Comparison of ENCODE assay signal across 8 mouse cellular contexts in the genomic region with DNA sequence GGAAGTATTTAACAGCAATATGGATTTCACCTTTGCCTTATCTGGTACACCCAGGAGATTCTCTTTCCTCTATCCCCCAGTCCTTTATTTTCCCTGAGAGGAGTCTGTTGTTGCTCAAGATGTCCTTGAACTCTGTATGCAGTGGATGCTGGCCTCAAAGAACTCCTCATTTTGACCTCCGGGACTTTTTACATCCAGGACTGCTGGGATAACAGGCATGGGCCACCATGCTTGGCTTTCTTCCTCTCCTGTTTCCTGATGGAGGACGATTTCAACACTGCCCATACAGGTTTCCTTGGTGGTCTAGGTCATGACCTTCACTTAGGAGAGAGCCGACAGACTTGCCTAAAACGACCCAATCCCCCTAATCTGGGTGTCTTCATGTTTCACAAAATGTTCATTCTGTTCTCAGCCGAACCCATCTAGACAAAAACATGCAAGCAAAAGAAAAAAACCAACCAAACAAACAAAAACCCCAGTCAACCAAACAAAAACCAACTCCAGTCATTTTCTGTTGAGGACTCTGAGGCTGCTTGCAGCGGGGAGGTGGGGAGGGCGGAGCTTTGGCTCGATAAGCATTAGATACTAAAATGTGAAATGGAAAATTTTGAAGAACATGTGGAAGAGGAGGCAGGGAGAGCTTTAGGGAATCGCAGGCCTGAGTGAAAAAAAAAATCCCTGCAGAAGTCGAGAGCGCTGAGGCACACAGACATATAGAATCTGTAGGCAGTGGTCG. TPM values are rescaled to one million over a fixed set of nuclear protein-coding genes. Genes with fewer than 3 reads are reported as not detected.
DNase-seq lines count a peak whose midpoint lies in the region; ATAC-seq and TF ChIP-seq lines count a peak whose summit lies in the region.

No protein-coding gene starts in this region.

- peaks cover 12% of the 10 kb centered on the region for H3K4me1 ChIP-seq in embryonic facial prominence, embryonic 14.5 days (ENCODE audit: control insufficient read depth, insufficient read depth, low read length)
- H3K4me1 ChIP-seq in hindbrain, embryonic 14.5 days (replicated peaks; ENCODE audit: control insufficient read depth, insufficient read depth, low read length) = peaks cover 18% of the 10 kb centered on the region
- peaks cover 16 to 17% of the 10 kb centered on the region in 2 experiments for H3K4me1 ChIP-seq in liver, embryonic 14.5 days (replicated peaks; ENCODE audit: control insufficient read depth in 2 of 2, insufficient read depth in 2 of 2, low read length in 1 of 2)

- WGBS in embryonic facial prominence, embryonic 14.5 days = 9% methylated on average over 12 of the region's 12 CpGs
- 8% methylated on average over 12 of the region's 12 CpGs for WGBS in hindbrain, embryonic 14.5 days
- 6% methylated on average over 12 of the region's 12 CpGs for WGBS in liver, embryonic 14.5 days (ENCODE audit: insufficient replicate concordance)

- H3K27me3 ChIP-seq in embryonic facial prominence, embryonic 14.5 days (replicated peaks; ENCODE audit: control insufficient read depth, insufficient read depth, low read length) = no peaks in the 10 kb centered on the region
- no peaks in the 10 kb centered on the region for H3K27me3 ChIP-seq in hindbrain, embryonic 14.5 days (ENCODE audit: control insufficient read depth, insufficient read depth, low read length)
- H3K27me3 ChIP-seq in liver, embryonic 14.5 days (ENCODE audit: control insufficient read depth, insufficient read depth, low read length) = no peaks in the 10 kb centered on the region

- no peak for DNase-seq in left cerebral cortex, adult 2 months (ENCODE audit: extremely low spot score in 1 of 2, low spot score in 2 of 2)
- no peak for DNase-seq in left cerebral cortex, postnatal 25 days (ENCODE audit: low spot score in 2 of 2)
- peak; percentile 11 for DNase-seq in ZHBTc4 (ENCODE audit: low read depth, low spot score)
- DNase-seq in embryonic facial prominence, embryonic 14.5 days (ENCODE audit: low spot score) = no peak
- DNase-seq in hindbrain, embryonic 14.5 days (ENCODE audit: low spot score) = peak; percentile 66
- DNase-seq in liver, embryonic 14.5 days (ENCODE audit: low read depth in 3 of 3, low spot score in 3 of 3) = peak in 1 of 3 experiments; percentile 37
- peak; percentile 23 for DNase-seq in testis, postnatal 14 days (ENCODE audit: low spot score)
- DNase-seq in right cerebral cortex, postnatal 36 days (ENCODE audit: low spot score in 2 of 2) = no peak

- H3K27ac ChIP-seq in left cerebral cortex, adult 2 months = peak overlapping the region; percentile 92
- H3K27ac ChIP-seq in embryonic facial prominence, embryonic 14.5 days (replicated peaks; ENCODE audit: low read depth, low read length) = peak overlapping the region; percentile 88
- peak overlapping the region; percentile 83 for H3K27ac ChIP-seq in hindbrain, embryonic 14.5 days
- peak overlapping the region; percentile 34 for H3K27ac ChIP-seq in liver, embryonic 14.5 days

- H3K4me3 ChIP-seq in left cerebral cortex, adult 2 months = peak overlapping the region; percentile 94
- H3K4me3 ChIP-seq in embryonic facial prominence, embryonic 14.5 days (ENCODE audit: low read depth, low read length) = peak overlapping the region; percentile 82
- peak overlapping the region; percentile 70 for H3K4me3 ChIP-seq in hindbrain, embryonic 14.5 days (replicated peaks; ENCODE audit: low read length)
- peak overlapping the region; percentile 62 to 79 for H3K4me3 ChIP-seq in liver, embryonic 14.5 days (ENCODE audit: insufficient read depth in 1 of 2, low read depth in 2 of 2, low read length in 2 of 2)

- H3K36me3 ChIP-seq in embryonic facial prominence, embryonic 14.5 days (ENCODE audit: control insufficient read depth, insufficient read depth, low read length) = no peaks in the 10 kb centered on the region
- H3K36me3 ChIP-seq in hindbrain, embryonic 14.5 days (replicated peaks; ENCODE audit: control insufficient read depth, insufficient read depth) = no peaks in the 10 kb centered on the region
- no peaks in the 10 kb centered on the region for H3K36me3 ChIP-seq in liver, embryonic 14.5 days (replicated peaks; ENCODE audit: control insufficient read depth, insufficient read depth, low read depth)

- intact Hi-C loops in left cerebral cortex, adult 2 months (cut with DNase I) = loop anchor here (5.0 kb wide), 2 partner anchors 66 to 111 kb away; no protein-coding TSS in a partner anchor
- intact Hi-C loops in left cerebral cortex, postnatal 25 days (cut with DNase I) = loop anchor here (5.0 kb wide), 1 partner anchor 166 kb away; no protein-coding TSS in a partner anchor

- no peak for TF ChIP-seq EP300 in liver, embryonic 14.5 days (IDR thresholded peaks at IDR 0.05; ENCODE audit: low read depth)

- peak; percentile 1; the same call in 1 of the 2 replicates for ATAC-seq in embryonic facial prominence, embryonic 14.5 days (ENCODE audit: low read depth)
- no peak for ATAC-seq in hindbrain, embryonic 14.5 days (ENCODE audit: low FRiP score)
- 0 out of 2 replicates have a peak, but pooled peaks have one; percentile 5 for ATAC-seq in liver, embryonic 14.5 days (ENCODE audit: insufficient read depth)

- no peak for TF ChIP-seq CTCF in left cerebral cortex, adult 2 months (IDR thresholded peaks at IDR 0.05)
- TF ChIP-seq CTCF in liver, embryonic 14.5 days (IDR thresholded peaks at IDR 0.05; ENCODE audit: low read depth) = no peak

- H3K9me3 ChIP-seq in embryonic facial prominence, embryonic 14.5 days (ENCODE audit: control insufficient read depth, low read length) = no peaks in the 10 kb centered on the region
- H3K9me3 ChIP-seq in hindbrain, embryonic 14.5 days (ENCODE audit: control insufficient read depth, low read length) = no peaks in the 10 kb centered on the region
- no peaks in the 10 kb centered on the region for H3K9me3 ChIP-seq in liver, embryonic 14.5 days (ENCODE audit: control insufficient read depth, low read length)

- H3K9ac ChIP-seq in embryonic facial prominence, embryonic 14.5 days (ENCODE audit: low read depth, low read length) = peak overlapping the region; percentile 69
- peak overlapping the region; percentile 63 for H3K9ac ChIP-seq in hindbrain, embryonic 14.5 days
- H3K9ac ChIP-seq in liver, embryonic 14.5 days (replicated peaks) = peak overlapping the region; percentile 68

- H3K4me2 ChIP-seq in embryonic facial prominence, embryonic 14.5 days (ENCODE audit: low read depth, low read length) = peak overlapping the region; percentile 59
- H3K4me2 ChIP-seq in hindbrain, embryonic 14.5 days (replicated peaks) = peak overlapping the region; percentile 62
- H3K4me2 ChIP-seq in liver, embryonic 14.5 days (ENCODE audit: low read depth) = peak overlapping the region; percentile 82

RNA-seq across cellular contexts. Expression of a gene that starts 1.0 kb away (rescaled TPM):
- 10 to 100 TPM; 94.3 to 99.9 TPM for total RNA-seq in left cerebral cortex, adult 2 months (2021)
- 10 to 100 TPM; 90.4 to 95.3 TPM for total RNA-seq in left cerebral cortex, postnatal 25 days (2021)
- polyA plus RNA-seq in embryonic facial prominence, embryonic 14.5 days (2014; fragmentation: Nextera tagmentation; extraction: Ambion mirVana) = 34.2 and 37.3 TPM in 2 replicates
- polyA plus RNA-seq in hindbrain, embryonic 14.5 days (2014; fragmentation: Nextera tagmentation; extraction: Ambion mirVana) = 98.2 and 103 TPM in 2 replicates
- 3.3 and 4.9 TPM in 2 replicates for polyA plus RNA-seq in liver, embryonic 14.5 days (2012; rRNA removed)
- 13.5 and 14.1 TPM in 2 replicates for polyA plus RNA-seq in liver, embryonic 14.5 days (2014; fragmentation: Nextera tagmentation; extraction: Ambion mirVana)

RNA-seq across cellular contexts. Expression of a gene that starts 49.4 kb away (rescaled TPM):
- total RNA-seq in left cerebral cortex, adult 2 months (2021) = 1 to 10 TPM; 8.3 to 9.0 TPM
- total RNA-seq in left cerebral cortex, postnatal 25 days (2021) = 10 to 100 TPM; 10.3 to 11.0 TPM
- polyA plus RNA-seq in embryonic facial prominence, embryonic 14.5 days (2014; fragmentation: Nextera tagmentation; extraction: Ambion mirVana) = 20.9 and 21.9 TPM in 2 replicates
- 13.2 and 15.4 TPM in 2 replicates for polyA plus RNA-seq in hindbrain, embryonic 14.5 days (2014; fragmentation: Nextera tagmentation; extraction: Ambion mirVana)
- polyA plus RNA-seq in liver, embryonic 14.5 days (2012; rRNA removed) = 6.2 and 9.9 TPM in 2 replicates
- 13.2 and 14.4 TPM in 2 replicates for polyA plus RNA-seq in liver, embryonic 14.5 days (2014; fragmentation: Nextera tagmentation; extraction: Ambion mirVana)

RNA-seq across cellular contexts. Expression of a gene that starts 52.9 kb away (rescaled TPM):
- total RNA-seq in left cerebral cortex, adult 2 months (2021) = 1 to 10 TPM in 1 of 2 experiments, not detected in 1; 1.2 TPM
- total RNA-seq in left cerebral cortex, postnatal 25 days (2021) = under 1 TPM in 1 of 2 experiments, not detected in 1; 0.94 TPM
- 3.2 and 3.9 TPM in 2 replicates for polyA plus RNA-seq in embryonic facial prominence, embryonic 14.5 days (2014; fragmentation: Nextera tagmentation; extraction: Ambion mirVana)
- polyA plus RNA-seq in hindbrain, embryonic 14.5 days (2014; fragmentation: Nextera tagmentation; extraction: Ambion mirVana) = 3.4 and 4.2 TPM in 2 replicates
- polyA plus RNA-seq in liver, embryonic 14.5 days (2012; rRNA removed) = 0.33 and 0.36 TPM in 2 replicates
- 0.48 and 1.0 TPM in 2 replicates for polyA plus RNA-seq in liver, embryonic 14.5 days (2014; fragmentation: Nextera tagmentation; extraction: Ambion mirVana)

Comparison
In these comparisons a context has a peak if more than half of its experiments do, and no peak if none do; other contexts are left out.
1. DNase-seq: peak in ZHBTc4 (single experiment), hindbrain, embryonic 14.5 days (single experiment) and testis, postnatal 14 days (single experiment); none in left cerebral cortex, adult 2 months (0 of 2), left cerebral cortex, postnatal 25 days (0 of 2), embryonic facial prominence, embryonic 14.5 days (single experiment) and right cerebral cortex, postnatal 36 days (0 of 2).
2. H3K27ac ChIP-seq: peak in every context shown above with its lines; median percentile 92 in left cerebral cortex, adult 2 months; 88 in embryonic facial prominence, embryonic 14.5 days; 83 in hindbrain, embryonic 14.5 days; 34 in liver, embryonic 14.5 days.
3. Peak in every context shown above with its lines, with median percentiles within 50 percentile points of each other: H3K4me3 ChIP-seq, H3K4me2 ChIP-seq and H3K9ac ChIP-seq.